Mouse (Mus musculus): ENCODE results near the gene Acbd3.

The Acbd3 gene

DNA sequence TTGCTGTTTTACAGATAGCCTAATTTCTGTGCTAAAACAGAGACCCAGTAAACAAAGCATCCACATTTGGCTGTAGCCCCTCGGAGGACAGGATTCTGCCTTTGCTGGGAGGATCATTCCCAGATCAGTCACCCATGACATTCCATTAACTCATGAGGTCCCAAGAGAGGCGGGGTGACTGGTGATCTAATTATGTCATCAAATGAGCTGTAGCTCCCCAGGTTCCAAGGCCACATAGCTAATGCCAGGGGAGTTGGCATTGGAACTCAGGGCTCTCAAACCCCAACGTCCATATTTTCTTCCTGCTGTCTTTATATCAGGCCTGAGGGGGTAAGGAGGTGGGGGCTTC lies 57.7 kb downstream of the Acbd3 start:
- DNase-seq (ENCODE audit: low spot score): no peak

DNA sequence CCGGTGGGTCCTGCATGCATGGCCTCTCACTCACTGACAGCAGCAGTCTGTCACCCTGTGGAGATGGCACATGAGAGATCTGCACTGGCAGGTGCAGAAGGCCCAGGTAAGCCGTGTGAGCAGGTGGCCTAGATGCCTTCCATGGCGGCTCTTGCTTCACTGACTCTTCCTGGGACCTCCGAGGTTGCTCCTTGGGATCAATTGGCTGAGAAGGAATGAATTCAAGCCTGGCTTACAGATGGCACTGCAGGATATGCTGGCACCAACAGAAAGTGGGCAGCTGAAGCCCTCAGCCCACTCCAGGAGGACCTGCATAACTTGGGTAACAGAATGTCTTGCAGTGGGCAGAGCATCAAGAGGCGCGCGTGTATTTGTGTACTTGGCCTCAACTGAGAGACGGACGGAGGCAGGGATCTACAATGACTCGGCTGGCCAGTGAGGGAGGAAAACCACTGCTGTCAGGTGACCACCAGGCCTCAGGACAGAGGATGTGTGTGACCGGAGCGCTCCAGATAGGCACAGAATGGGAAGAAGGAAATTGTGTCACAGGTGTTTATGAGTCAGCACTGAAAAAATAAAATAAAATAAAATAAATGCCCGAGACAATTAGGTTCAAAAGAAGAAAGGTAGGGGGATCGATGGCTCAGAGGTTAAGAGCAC lies 66.1 kb downstream of the Acbd3 start:
- DNase-seq (ENCODE audit: low spot score): no peak

- peak; percentile 27 for DNase-seq (ENCODE audit: low spot score)
These were observed 67.0 kb downstream of the Acbd3 start for GRCm38 (mm10) chr1:180792814-180793213.

- no peak for DNase-seq (ENCODE audit: low spot score)
These were observed 67.7 kb downstream of the Acbd3 start for GRCm38 (mm10) chr1:180793445-180794117.

GRCm38 (mm10) chr1:180794170-180794569 lies 68.3 kb downstream of the Acbd3 start:
- DNase-seq (ENCODE audit: low spot score): no peak

- no peak for DNase-seq (ENCODE audit: low spot score)
These were observed 72.8 kb downstream of the Acbd3 start for GRCm38 (mm10) chr1:180798660-180799059.

DNA sequence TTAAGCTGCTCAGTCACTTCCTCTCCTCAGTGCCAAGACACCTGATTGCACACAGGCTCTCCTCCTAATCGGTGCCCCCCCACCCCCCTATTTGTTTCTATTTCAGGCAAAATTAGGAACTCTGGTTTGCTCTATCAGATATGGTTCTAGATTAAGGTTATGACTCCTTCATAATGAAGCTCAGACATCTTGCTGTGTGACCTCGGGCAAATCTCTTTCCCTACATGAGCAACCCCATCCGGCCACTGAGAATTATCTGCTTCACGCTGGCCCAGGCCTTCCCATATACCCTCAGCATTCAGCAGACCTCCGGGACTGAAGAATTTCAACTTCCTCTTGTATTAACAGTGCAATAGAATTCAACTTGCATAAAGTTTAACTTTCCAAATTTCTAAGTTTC lies 73.4 kb downstream of the Acbd3 start:
- no peak for DNase-seq (ENCODE audit: low spot score)

DNA sequence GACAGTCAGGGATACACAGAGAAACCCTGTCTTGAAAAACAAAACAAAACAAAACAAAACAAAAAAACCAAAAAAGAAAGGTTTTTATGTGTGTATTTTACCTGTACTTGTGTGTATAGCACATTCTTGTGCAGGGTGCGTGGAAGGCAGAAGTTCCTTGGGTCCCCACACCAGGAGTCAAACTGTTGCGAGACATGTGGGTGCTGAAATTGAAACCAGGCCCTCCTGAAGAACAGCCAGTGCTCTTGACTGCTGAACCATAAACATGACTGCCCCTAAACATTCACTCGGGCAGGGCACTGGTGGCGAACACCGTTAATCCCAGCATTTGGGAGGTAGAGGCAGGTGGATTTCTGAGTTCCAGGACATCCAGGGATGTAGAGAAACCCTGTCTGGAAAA lies 74.2 kb downstream of the Acbd3 start:
- no peak for DNase-seq (ENCODE audit: low spot score)

DNA sequence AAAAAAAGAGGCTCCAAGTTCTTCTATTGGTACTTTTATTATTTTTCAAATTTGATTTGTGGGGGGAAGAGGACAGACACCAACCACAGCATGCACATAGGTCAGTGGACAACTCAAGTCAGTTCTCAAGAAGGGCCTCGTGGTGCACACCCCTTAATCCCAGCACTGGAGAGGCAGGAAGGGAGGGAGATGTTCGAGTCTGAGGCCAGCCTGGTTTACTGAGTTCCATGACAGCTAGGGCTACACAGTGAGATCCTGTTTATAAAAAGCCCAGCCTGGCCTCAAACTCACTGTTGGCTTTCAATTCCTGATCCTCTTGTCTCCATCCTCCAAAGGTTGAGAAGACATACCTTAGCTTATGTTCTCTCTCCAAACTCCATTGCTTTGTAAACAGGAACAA lies 75.0 kb downstream of the Acbd3 start:
- no peak for DNase-seq (ENCODE audit: low spot score)

- DNase-seq (ENCODE audit: low spot score): no peak
These were observed 75.7 kb downstream of the Acbd3 start for GRCm38 (mm10) chr1:180801466-180801994.

All from adipocyte (in vitro differentiated cells).